Comparison of ENCODE assay signal across 7 mouse cellular contexts in genomic region chr13:54372665-54373064, GRCm38 (mm10). TPM values are rescaled to one million over a fixed set of nuclear protein-coding genes. Genes with fewer than 3 reads are reported as not detected.
DNase-seq lines count a peak whose midpoint lies in the region; ATAC-seq and TF ChIP-seq lines count a peak whose summit lies in the region.

No protein-coding gene starts in this region.

- H3K36me3 ChIP-seq in ES-Bruce4 (ENCODE audit: control insufficient read depth, insufficient read depth, low read length, poor library complexity, severe bottlenecking): no peaks in the 10 kb centered on the region
- H3K36me3 ChIP-seq in embryonic facial prominence, embryonic 10.5 days (replicated peaks): no peaks in the 10 kb centered on the region
- H3K36me3 ChIP-seq in hindbrain, embryonic 12.5 days: no peaks in the 10 kb centered on the region
- H3K36me3 ChIP-seq in midbrain, embryonic 13.5 days: no peaks in the 10 kb centered on the region

- H3K4me2 ChIP-seq in hindbrain, embryonic 12.5 days (replicated peaks): peak overlapping the region; percentile 71
- peak overlapping the region; percentile 73 for H3K4me2 ChIP-seq in midbrain, embryonic 13.5 days (replicated peaks)

- intact Hi-C loops in left cerebral cortex, postnatal 25 days (cut with DNase I): loop anchor here (1.0 to 5.0 kb wide), 4 partner anchors 35 to 258 kb away; no protein-coding TSS in a partner anchor

- H3K9ac ChIP-seq in ES-Bruce4 (ENCODE audit: low read depth, poor library complexity, severe bottlenecking): no peak overlapping the region
- no peak overlapping the region for H3K9ac ChIP-seq in hindbrain, embryonic 12.5 days
- H3K9ac ChIP-seq in midbrain, embryonic 13.5 days (replicated peaks): peak overlapping the region; percentile 81

- peak; percentile 34; the same call in 1 of the 2 replicates for ATAC-seq in hindbrain, embryonic 12.5 days (ENCODE audit: low FRiP score)
- peak; percentile 57 for ATAC-seq in midbrain, embryonic 13.5 days

- no peak for TF ChIP-seq EP300 in ES-Bruce4 (IDR thresholded peaks at IDR 0.05; ENCODE audit: insufficient read depth, low read depth, low read length)

- H3K27ac ChIP-seq in ES-Bruce4 (ENCODE audit: insufficient read depth, low read length): no peak overlapping the region
- H3K27ac ChIP-seq in embryonic facial prominence, embryonic 10.5 days (replicated peaks): no peak overlapping the region
- H3K27ac ChIP-seq in hindbrain, embryonic 12.5 days: no peak overlapping the region
- peak overlapping the region; percentile 90 for H3K27ac ChIP-seq in midbrain, embryonic 13.5 days

- peak; percentile 81 for DNase-seq in adrenal gland, postnatal 14 days
- DNase-seq in embryonic facial prominence, embryonic 10.5 days (ENCODE audit: low spot score): peak; percentile 81
- DNase-seq in left cerebral cortex, postnatal 25 days (ENCODE audit: low spot score in 2 of 2): peak; percentile 88 to 89
- DNase-seq in spleen, postnatal 36 days (ENCODE audit: low spot score in 2 of 2): peak; percentile 74 to 78

- peak; percentile 91 for TF ChIP-seq CTCF in ES-Bruce4 (IDR thresholded peaks at IDR 0.05; ENCODE audit: low read depth, low read length)

- no peaks in the 10 kb centered on the region for H3K27me3 ChIP-seq in ES-Bruce4 (ENCODE audit: control insufficient read depth, insufficient read depth, low read length, poor library complexity, severe bottlenecking)
- peaks cover 62% of the 10 kb centered on the region for H3K27me3 ChIP-seq in embryonic facial prominence, embryonic 10.5 days (replicated peaks; ENCODE audit: low read depth, poor library complexity, severe bottlenecking)
- peaks cover 16% of the 10 kb centered on the region for H3K27me3 ChIP-seq in hindbrain, embryonic 12.5 days
- peaks cover 16% of the 10 kb centered on the region for H3K27me3 ChIP-seq in midbrain, embryonic 13.5 days

- H3K4me3 ChIP-seq in ES-Bruce4 (ENCODE audit: low read depth, low read length): no peak overlapping the region
- peak overlapping the region; percentile 55; the same call in 1 of the 2 replicates for H3K4me3 ChIP-seq in embryonic facial prominence, embryonic 10.5 days
- peak overlapping the region; percentile 47 for H3K4me3 ChIP-seq in hindbrain, embryonic 12.5 days
- peak overlapping the region; percentile 54 for H3K4me3 ChIP-seq in midbrain, embryonic 13.5 days (replicated peaks)

- no peak for TF ChIP-seq POLR2A in ES-Bruce4 (IDR thresholded peaks at IDR 0.05; ENCODE audit: insufficient read depth, low read length)

- no peaks in the 10 kb centered on the region for H3K9me3 ChIP-seq in ES-Bruce4 (replicated peaks; ENCODE audit: control insufficient read depth, insufficient read depth, low read length, poor library complexity, severe bottlenecking)
- no peaks in the 10 kb centered on the region for H3K9me3 ChIP-seq in embryonic facial prominence, embryonic 10.5 days
- H3K9me3 ChIP-seq in hindbrain, embryonic 12.5 days (replicated peaks): no peaks in the 10 kb centered on the region
- H3K9me3 ChIP-seq in midbrain, embryonic 13.5 days: no peaks in the 10 kb centered on the region

- H3K4me1 ChIP-seq in ES-Bruce4 (ENCODE audit: control insufficient read depth, insufficient read depth, low read length): no peaks in the 10 kb centered on the region
- H3K4me1 ChIP-seq in embryonic facial prominence, embryonic 10.5 days: peaks cover 44% of the 10 kb centered on the region
- H3K4me1 ChIP-seq in hindbrain, embryonic 12.5 days: peaks cover 35% of the 10 kb centered on the region
- H3K4me1 ChIP-seq in midbrain, embryonic 13.5 days (replicated peaks): peaks cover 61% of the 10 kb centered on the region

- 6% methylated on average over 16 of the region's 16 CpGs for WGBS in embryonic facial prominence, embryonic 10.5 days
- under 1% methylated on average over 13 of the region's 16 CpGs for WGBS in hindbrain, embryonic 12.5 days
- WGBS in midbrain, embryonic 13.5 days: 1% methylated on average over 13 of the region's 16 CpGs

RNA-seq across cellular contexts. Expression of gene Cplx2, which starts 1.5 kb away (rescaled TPM):
- polyA plus RNA-seq in ES-Bruce4 (2011; ENCODE audit: insufficient read depth, insufficient read length, low read depth, missing spikeins): 1.9 and 2.0 TPM in 2 replicates
- 29.2 and 35.4 TPM in 2 replicates for total RNA-seq in adrenal gland, postnatal 14 days (2021)
- 5.0 and 6.9 TPM in 2 replicates for polyA plus RNA-seq in embryonic facial prominence, embryonic 10.5 days (2016; fragmentation: Nextera tagmentation; extraction: Ambion mirVana)
- polyA plus RNA-seq in hindbrain, embryonic 12.5 days (2016; fragmentation: Nextera tagmentation; extraction: Ambion mirVana): 12.5 and 13.8 TPM in 2 replicates
- total RNA-seq in left cerebral cortex, postnatal 25 days (2021): 100 to 1,000 TPM; 714 to 786 TPM
- 28.0 and 31.0 TPM in 2 replicates for polyA plus RNA-seq in midbrain, embryonic 13.5 days (2015; fragmentation: Nextera tagmentation; extraction: Ambion mirVana)
